Mouse (Mus musculus): ENCODE measurements around the gene Khdc1c. TPM values are rescaled to one million over a fixed set of nuclear protein-coding genes. Genes with fewer than 3 reads are reported as not detected.
"Not testable (repeated sequence)": the region's sequence is repeated elsewhere in the genome, so short reads cannot be mapped to it uniquely, and the experiment has no call there.

Khdc1c gene
- total and polyA plus RNA-seq, 2 experiments from 2014 or later = not detected

DNA sequence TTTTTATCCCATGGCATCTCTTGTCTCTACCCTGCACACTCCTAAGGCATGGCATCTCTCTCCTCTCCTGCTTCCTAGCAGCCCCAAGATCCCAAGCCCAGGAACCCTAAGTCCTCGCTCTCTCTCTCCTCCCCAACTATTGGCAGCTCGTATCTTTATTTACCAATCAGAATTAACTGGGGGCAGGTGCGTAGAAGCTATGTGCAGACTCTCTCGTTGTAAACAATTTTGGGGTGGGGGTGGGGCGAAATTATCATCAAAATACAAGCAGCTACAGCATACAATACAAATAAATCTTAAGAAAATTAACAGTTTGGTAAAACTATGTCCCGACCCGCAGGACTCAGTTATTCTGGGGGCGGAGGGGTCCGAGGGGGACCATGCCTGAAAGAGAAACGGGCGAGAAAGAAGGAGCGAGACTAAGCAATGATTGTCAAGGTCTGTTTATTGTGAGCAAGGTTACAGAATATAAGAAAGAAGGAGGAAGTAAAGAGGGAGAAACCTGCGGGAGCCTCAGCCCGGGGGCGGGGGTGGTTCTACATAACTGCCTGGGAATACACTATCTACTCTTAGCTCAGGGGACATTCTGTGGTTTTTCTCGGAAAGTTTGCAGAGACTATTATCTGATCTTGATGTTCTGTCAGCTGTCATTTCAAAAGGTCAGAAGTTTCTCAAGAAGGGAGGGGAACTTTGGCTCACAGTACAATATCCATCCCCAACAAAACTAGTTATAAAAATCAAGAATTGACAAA is 34.7 kb upstream of the Khdc1c start:
- Histone ChIP-seq H3K9me3 (replicated peaks; ENCODE audit: control insufficient read depth, low read length) (no peaks in the 10 kb centered on the region), H3K27me3 (ENCODE audit: control insufficient read depth, insufficient read depth, low read length) (no peaks in the 10 kb centered on the region), H3K9ac (replicated peaks; ENCODE audit: low read depth, low read length) (no peak overlapping the region), H3K36me3 (replicated peaks; ENCODE audit: control insufficient read depth, insufficient read depth, low read length) (no peaks in the 10 kb centered on the region), H3K4me2 (ENCODE audit: low read depth, low read length) (no peak overlapping the region; the same call in 1 of the 2 replicates), H3K4me1 (ENCODE audit: control insufficient read depth, insufficient read depth) (no peaks in the 10 kb centered on the region), H3K4me3 (ENCODE audit: low read depth, low read length) (no peak overlapping the region), H3K27ac (ENCODE audit: low read depth) (no peak overlapping the region)
- WGBS = 66% methylated on average over 16 of the region's 16 CpGs
- DNase-seq (ENCODE audit: low spot score) (no peak), ATAC-seq (ENCODE audit: insufficient read depth, low read depth) (no peak)
- no peak for TF ChIP-seq CTCF (IDR thresholded peaks at IDR 0.05; ENCODE audit: low read depth)
- TF ChIP-seq EP300 (IDR thresholded peaks at IDR 0.05; ENCODE audit: low read depth) = no peak

DNA sequence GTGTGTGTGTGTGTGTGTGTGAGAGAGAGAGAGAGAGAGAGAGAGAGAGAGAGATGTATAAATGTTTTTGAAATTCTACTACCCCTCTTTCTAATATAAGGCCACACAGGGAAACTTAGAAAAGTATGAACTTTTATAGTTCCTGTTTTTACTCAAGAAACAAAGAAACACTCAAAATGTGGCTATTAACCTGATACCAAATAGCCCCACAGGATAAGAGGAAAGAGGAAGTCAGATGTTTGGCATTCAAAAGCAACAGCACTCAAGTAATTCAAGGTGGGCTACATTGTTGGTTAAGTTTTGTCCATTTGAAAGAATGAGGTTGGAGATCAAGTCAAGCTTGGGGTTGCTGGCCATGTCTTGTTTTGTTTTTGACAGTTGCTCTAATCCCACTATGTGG is 32.3 kb upstream of the Khdc1c start:
- H3K9ac ChIP-seq (replicated peaks; ENCODE audit: low read depth, low read length) = no peak overlapping the region
- no peaks in the 10 kb centered on the region for H3K4me1 ChIP-seq (ENCODE audit: control insufficient read depth, insufficient read depth)
- DNase-seq (ENCODE audit: low spot score) (no peak), ATAC-seq (ENCODE audit: insufficient read depth, low read depth) (no peak)
- H3K36me3 ChIP-seq (replicated peaks; ENCODE audit: control insufficient read depth, insufficient read depth, low read length) = no peaks in the 10 kb centered on the region
- no peak for TF ChIP-seq EP300 (IDR thresholded peaks at IDR 0.05; ENCODE audit: low read depth)
- TF ChIP-seq CTCF (IDR thresholded peaks at IDR 0.05; ENCODE audit: low read depth) = no peak
- no peak overlapping the region for H3K4me3 ChIP-seq (ENCODE audit: low read depth, low read length)
- H3K9me3 ChIP-seq (replicated peaks; ENCODE audit: control insufficient read depth, low read length) = no peaks in the 10 kb centered on the region
- H3K27ac ChIP-seq (ENCODE audit: low read depth) = no peak overlapping the region
- H3K4me2 ChIP-seq (ENCODE audit: low read depth, low read length) = no peak overlapping the region
- no peaks in the 10 kb centered on the region for H3K27me3 ChIP-seq (ENCODE audit: control insufficient read depth, insufficient read depth, low read length)

DNA sequence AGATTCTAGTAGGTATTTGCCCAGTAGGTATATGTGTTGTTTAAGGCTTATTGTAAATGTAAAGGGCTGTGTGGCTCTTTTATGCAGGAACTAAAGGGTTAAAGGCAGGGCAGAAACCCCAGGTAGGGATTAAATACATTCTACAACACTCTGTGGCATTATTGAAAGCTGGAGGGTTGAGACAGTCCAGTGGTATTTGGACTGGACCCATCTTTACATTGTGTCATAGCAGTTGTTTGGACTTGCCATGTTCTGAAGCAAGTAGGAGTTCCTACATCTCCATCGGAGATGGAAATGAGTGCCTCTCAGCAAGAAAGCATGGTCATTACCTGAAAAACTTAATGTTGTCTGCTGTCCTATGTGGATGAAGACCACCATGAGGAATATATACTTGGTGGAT is 27.4 kb upstream of the Khdc1c start:
- Histone ChIP-seq H3K27me3 (ENCODE audit: control insufficient read depth, insufficient read depth, low read length) (no peaks in the 10 kb centered on the region), H3K9me3 (replicated peaks; ENCODE audit: control insufficient read depth, low read length) (no peaks in the 10 kb centered on the region), H3K4me3 (ENCODE audit: low read depth, low read length) (no peak overlapping the region), H3K36me3 (replicated peaks; ENCODE audit: control insufficient read depth, insufficient read depth, low read length) (no peaks in the 10 kb centered on the region), H3K4me1 (ENCODE audit: control insufficient read depth, insufficient read depth) (no peaks in the 10 kb centered on the region), H3K9ac (replicated peaks; ENCODE audit: low read depth, low read length) (no peak overlapping the region), H3K4me2 (ENCODE audit: low read depth, low read length) (no peak overlapping the region), H3K27ac (ENCODE audit: low read depth) (no peak overlapping the region)
- DNase-seq (ENCODE audit: low spot score) = no peak
- ATAC-seq (ENCODE audit: insufficient read depth, low read depth) = no peak
- TF ChIP-seq CTCF (IDR thresholded peaks at IDR 0.05; ENCODE audit: low read depth) (no peak), EP300 (IDR thresholded peaks at IDR 0.05; ENCODE audit: low read depth) (no peak)
- 94% methylated on average over 1 of the region's 1 CpGs for WGBS

GRCm38 (mm10) chr1:21344253-21344652 is 23.9 kb upstream of the Khdc1c start:
- TF ChIP-seq EP300 (IDR thresholded peaks at IDR 0.05; ENCODE audit: low read depth) (no peak), CTCF (IDR thresholded peaks at IDR 0.05; ENCODE audit: low read depth) (peak; percentile 68)

DNA sequence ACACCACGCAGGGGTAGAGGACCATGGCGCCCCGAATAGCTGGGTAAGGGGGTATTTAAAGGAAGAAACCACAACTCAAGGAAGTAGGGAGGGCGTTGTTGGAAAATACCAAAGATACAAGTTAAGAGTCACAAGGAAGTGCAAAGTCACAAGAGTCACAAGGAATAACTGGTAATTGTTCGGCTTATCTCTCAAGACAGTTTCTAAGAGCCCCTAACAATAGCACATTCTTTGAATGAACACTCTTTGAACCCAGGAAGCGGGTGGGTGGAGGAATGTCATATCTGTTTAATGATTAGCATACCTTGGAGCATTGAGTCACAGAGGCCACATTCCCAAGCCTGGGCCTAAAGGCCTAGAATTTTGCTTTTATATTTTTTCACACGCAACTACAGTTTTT is 23.4 kb upstream of the Khdc1c start:
- H3K27ac ChIP-seq (ENCODE audit: low read depth); H3K4me3 ChIP-seq (ENCODE audit: low read depth, low read length); H3K4me2 ChIP-seq (ENCODE audit: low read depth, low read length); H3K4me1 ChIP-seq (ENCODE audit: control insufficient read depth, insufficient read depth); H3K9ac ChIP-seq (replicated peaks; ENCODE audit: low read depth, low read length); H3K9me3 ChIP-seq (replicated peaks; ENCODE audit: control insufficient read depth, low read length); DNase-seq (ENCODE audit: low spot score); ATAC-seq (ENCODE audit: insufficient read depth, low read depth); H3K36me3 ChIP-seq (replicated peaks; ENCODE audit: control insufficient read depth, insufficient read depth, low read length); H3K27me3 ChIP-seq (ENCODE audit: control insufficient read depth, insufficient read depth, low read length): not testable (repeated sequence)
- 69% methylated on average over 7 of the region's 7 CpGs for WGBS

More at GRCm38 (mm10) chr1:21344253-21344652, 23.9 kb upstream of the Khdc1c start:
- H3K9me3 ChIP-seq (replicated peaks; ENCODE audit: control insufficient read depth, low read length) = no peaks in the 10 kb centered on the region
- H3K4me3 ChIP-seq (ENCODE audit: low read depth, low read length) = no peak overlapping the region
- no peak overlapping the region for H3K27ac ChIP-seq (ENCODE audit: low read depth)
- no peaks in the 10 kb centered on the region for H3K36me3 ChIP-seq (replicated peaks; ENCODE audit: control insufficient read depth, insufficient read depth, low read length)
- H3K27me3 ChIP-seq (ENCODE audit: control insufficient read depth, insufficient read depth, low read length) = no peaks in the 10 kb centered on the region
- no peak for DNase-seq (ENCODE audit: low spot score)
- 61% methylated on average over 4 of the region's 4 CpGs for WGBS
- ATAC-seq (ENCODE audit: insufficient read depth, low read depth) = no peak
- no peaks in the 10 kb centered on the region for H3K4me1 ChIP-seq (ENCODE audit: control insufficient read depth, insufficient read depth)
- H3K4me2 ChIP-seq (ENCODE audit: low read depth, low read length) = no peak overlapping the region
- no peak overlapping the region for H3K9ac ChIP-seq (replicated peaks; ENCODE audit: low read depth, low read length)

GRCm38 (mm10) chr1:21349341-21349740 is 18.8 kb upstream of the Khdc1c start, which contains the start of gene Khdc1a:
Khdc1a (plus strand) TSS chr1:21349641.
- ATAC-seq (ENCODE audit: insufficient read depth, low read depth) = no peak
- Histone ChIP-seq H3K4me1 (ENCODE audit: control insufficient read depth, insufficient read depth) (no peaks in the 10 kb centered on the region), H3K36me3 (replicated peaks; ENCODE audit: control insufficient read depth, insufficient read depth, low read length) (no peaks in the 10 kb centered on the region), H3K27ac (ENCODE audit: low read depth) (no peak within 1 kb of the TSS), H3K4me3 (ENCODE audit: low read depth, low read length) (no peak within 1 kb of the TSS), H3K27me3 (ENCODE audit: control insufficient read depth, insufficient read depth, low read length) (no peaks in the 10 kb centered on the region), H3K4me2 (ENCODE audit: low read depth, low read length) (no peak within 1 kb of the TSS), H3K9ac (replicated peaks; ENCODE audit: low read depth, low read length) (no peak within 1 kb of the TSS), H3K9me3 (replicated peaks; ENCODE audit: control insufficient read depth, low read length) (no peaks in the 10 kb centered on the region)
- DNase-seq (ENCODE audit: low spot score) = no peak
- WGBS = 72% methylated on average over 2 of the region's 2 CpGs
- no peak for TF ChIP-seq CTCF (IDR thresholded peaks at IDR 0.05; ENCODE audit: low read depth)
- no peak for TF ChIP-seq EP300 (IDR thresholded peaks at IDR 0.05; ENCODE audit: low read depth)

Measured in heart, postnatal 0 days (tissue).